ENCODE assay signal across 24 mouse cellular contexts in genomic region chr17:78292827-78293488, GRCm38 (mm10).
"Had no signal": no experiment of that assay in that cellular context is flagged by ENCODE, and none has a peak within 500 bp of the region (broad histone marks: within the 10 kb centered on the region; RNA-seq: fewer than 3 reads in every experiment).

No protein-coding gene starts in this region.

- H3K4me3 ChIP-seq: heart, embryonic 13.5 days; heart, embryonic 15.5 days; hindbrain, embryonic 13.5 days; hindbrain, embryonic 15.5 days; limb, embryonic 13.5 days; limb, embryonic 15.5 days; liver, embryonic 13.5 days; liver, embryonic 15.5 days had no signal

- H3K4me2 ChIP-seq: heart, embryonic 11.5 days; heart, embryonic 13.5 days; heart, embryonic 15.5 days; hindbrain, embryonic 13.5 days; hindbrain, embryonic 15.5 days; limb, embryonic 13.5 days; limb, embryonic 15.5 days; liver, embryonic 11.5 days; liver, embryonic 13.5 days; liver, embryonic 15.5 days had no signal

- H3K27ac ChIP-seq: heart, embryonic 13.5 days; heart, embryonic 15.5 days; hindbrain, embryonic 13.5 days; hindbrain, embryonic 15.5 days; hindbrain, postnatal 0 days; limb, embryonic 13.5 days; limb, embryonic 15.5 days; liver, embryonic 13.5 days; liver, embryonic 15.5 days had no signal

- H3K27me3 ChIP-seq: heart, embryonic 15.5 days; hindbrain, embryonic 13.5 days; hindbrain, embryonic 15.5 days; limb, embryonic 13.5 days; limb, embryonic 15.5 days; liver, embryonic 13.5 days; liver, embryonic 15.5 days had no signal

- DNase-seq: gastrocnemius, postnatal 10 days; gastrocnemius, postnatal 36 days; heart, adult 18-20 months; heart, postnatal 14 days; heart, postnatal 36 days; kidney, adult 18-20 months; kidney, adult 8-10 months; kidney, postnatal 10 days; kidney, postnatal 25 days; kidney, postnatal 4 days; layer of hippocampus, postnatal 36 days; left cerebral cortex, postnatal 4 days; liver, embryonic 13.5 days; liver, postnatal 0 days had no signal

- H3K9ac ChIP-seq: heart, embryonic 13.5 days; heart, embryonic 15.5 days; hindbrain, embryonic 13.5 days; hindbrain, embryonic 15.5 days; limb, embryonic 13.5 days; limb, embryonic 15.5 days; liver, embryonic 13.5 days; liver, embryonic 15.5 days; liver, postnatal 0 days had no signal

- H3K9me3 ChIP-seq: heart, embryonic 13.5 days; heart, embryonic 15.5 days; hindbrain, embryonic 13.5 days; hindbrain, embryonic 15.5 days; limb, embryonic 13.5 days; limb, embryonic 15.5 days; liver, embryonic 13.5 days; liver, embryonic 15.5 days had no signal

- H3K4me1 ChIP-seq: hindbrain, embryonic 15.5 days; limb, embryonic 13.5 days; limb, embryonic 15.5 days had no signal

- H3K36me3 ChIP-seq: heart, embryonic 13.5 days; heart, embryonic 15.5 days; hindbrain, embryonic 13.5 days; hindbrain, embryonic 15.5 days; limb, embryonic 15.5 days; liver, embryonic 13.5 days; liver, embryonic 15.5 days had no signal
